Mouse (Mus musculus) CD4-positive, CD25-positive, alpha-beta regulatory T cell, adult 4 months (primary cell): ENCODE measurements around the gene Exoc3l. TPM values are rescaled to one million over a fixed set of nuclear protein-coding genes. Genes with fewer than 3 reads are reported as not detected.
"Not testable (repeated sequence)": the region's sequence is repeated elsewhere in the genome, so short reads cannot be mapped to it uniquely, and the experiment has no call there.

Source experiments
- ATAC-seq: one replicate; pipeline ENCODE4 v1.8.0; 2017
- polyA plus RNA-seq, 2 experiments: library from polyadenylated mRNA; unstranded; fragments of 100-300 nt; shearing (Covaris generic); gene quantifications; one replicate each; pipeline ENCODE4 v1.2.1; 2017

The Exoc3l gene
- polyA plus RNA-seq, 2 experiments from 2014 or later: 1.1 TPM; not detected in 1

DNA sequence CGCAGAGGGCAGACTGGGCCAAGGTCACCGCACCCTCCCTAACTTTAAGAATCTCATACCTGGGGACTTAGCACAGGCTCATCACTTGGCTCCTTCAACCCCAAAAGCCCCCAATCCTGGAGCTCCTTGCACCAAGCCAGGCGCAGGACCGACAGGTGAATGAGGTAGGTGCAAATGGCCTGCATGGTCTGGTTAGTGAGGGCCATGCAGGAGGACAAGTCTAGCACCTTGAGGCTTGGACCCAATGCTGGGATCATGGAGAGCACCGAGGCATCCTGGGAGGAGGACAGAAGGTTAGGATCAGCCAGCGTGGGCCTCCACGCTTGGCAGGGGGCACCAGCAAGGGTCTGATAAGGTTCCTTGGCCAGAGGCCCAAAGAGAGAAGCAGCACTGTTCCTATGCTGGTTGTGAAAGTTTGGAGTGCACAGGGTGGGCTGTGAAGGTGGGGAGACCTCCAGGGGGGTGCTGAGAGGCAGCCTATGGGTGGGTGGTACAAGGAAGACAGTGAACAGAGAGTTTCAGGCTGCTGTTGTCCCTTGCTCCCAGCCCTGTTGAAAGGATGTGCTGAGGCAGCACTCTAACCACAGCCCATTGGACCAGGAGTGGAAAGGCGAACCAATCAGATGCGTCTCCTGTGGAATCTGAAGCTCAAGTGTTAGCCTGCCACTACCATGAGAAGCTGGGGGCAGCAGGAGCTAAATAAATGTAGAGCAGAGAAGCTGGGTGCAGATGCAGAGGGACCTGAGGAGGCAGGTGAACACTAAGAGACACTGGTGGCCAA, 17.9 kb upstream of the Exoc3l start:
- no peak for ATAC-seq

DNA sequence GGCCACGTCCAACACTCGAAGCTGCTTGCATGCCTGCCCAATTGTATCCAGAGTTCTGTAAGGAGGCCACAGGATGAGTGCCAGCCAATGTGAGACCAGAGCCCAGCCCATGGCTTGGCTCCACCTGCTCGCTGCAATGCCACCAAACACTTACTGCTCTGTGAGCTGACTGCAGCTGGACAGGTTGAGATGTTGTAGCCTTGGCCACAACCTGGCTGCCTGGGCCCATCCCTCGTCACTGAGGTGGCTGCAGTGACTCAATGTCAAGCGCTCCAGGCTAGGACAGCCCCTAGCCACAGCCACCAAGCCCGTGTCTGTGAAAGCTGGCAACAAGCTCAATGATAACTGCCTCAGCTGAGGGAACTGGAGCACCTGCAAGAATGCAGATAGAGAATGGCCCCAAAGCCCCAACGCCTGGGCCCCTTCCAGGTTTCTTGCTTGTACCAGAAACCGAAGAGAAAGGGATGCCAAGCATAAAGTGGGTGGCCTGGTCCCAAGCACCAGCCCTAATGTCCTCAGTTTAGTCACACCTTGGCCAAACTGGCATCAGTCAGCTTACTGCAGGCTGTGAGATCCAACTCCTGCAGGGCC, 17.1 kb upstream of the Exoc3l start:
- ATAC-seq: no peak

DNA sequence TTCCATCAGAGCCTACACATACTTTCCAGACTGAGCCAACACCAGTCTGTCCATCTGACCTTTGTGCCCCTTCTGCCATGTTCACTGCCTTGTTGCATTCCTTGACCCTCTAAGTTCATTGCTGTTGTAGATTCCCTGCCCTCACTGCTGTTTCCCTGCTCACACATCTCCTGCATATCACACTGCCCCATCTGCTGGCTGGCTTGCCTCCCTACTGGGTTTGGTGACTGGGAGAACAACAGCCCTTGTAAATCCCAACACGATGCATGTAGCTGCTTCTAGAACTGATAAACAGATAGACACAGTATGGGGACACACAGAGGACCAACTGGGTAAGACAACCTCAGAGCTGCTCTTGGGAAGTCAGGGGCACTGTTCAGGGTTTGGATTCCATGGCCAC, 15.8 kb upstream of the Exoc3l start:
- ATAC-seq: no peak

DNA sequence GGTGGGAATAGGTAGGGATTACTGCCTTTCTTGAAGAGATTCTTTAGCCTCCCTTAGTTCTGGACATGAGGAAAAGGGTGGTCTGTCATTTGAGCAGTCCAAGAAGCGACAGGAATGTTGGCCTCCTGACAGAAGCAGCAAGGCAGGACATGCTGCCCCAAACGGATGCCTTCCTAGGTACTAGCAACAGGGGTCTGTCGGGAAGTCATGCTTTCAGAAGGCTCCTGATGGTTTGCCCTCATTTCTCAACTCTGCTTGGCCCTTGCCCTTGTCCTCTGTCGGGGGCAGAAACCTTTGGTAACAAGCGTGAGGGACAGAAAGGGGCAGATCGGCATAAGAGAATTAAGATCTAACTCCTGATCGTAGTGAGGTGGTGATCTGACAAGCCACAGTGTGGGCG, 14.2 kb upstream of the Exoc3l start:
- no peak for ATAC-seq

DNA sequence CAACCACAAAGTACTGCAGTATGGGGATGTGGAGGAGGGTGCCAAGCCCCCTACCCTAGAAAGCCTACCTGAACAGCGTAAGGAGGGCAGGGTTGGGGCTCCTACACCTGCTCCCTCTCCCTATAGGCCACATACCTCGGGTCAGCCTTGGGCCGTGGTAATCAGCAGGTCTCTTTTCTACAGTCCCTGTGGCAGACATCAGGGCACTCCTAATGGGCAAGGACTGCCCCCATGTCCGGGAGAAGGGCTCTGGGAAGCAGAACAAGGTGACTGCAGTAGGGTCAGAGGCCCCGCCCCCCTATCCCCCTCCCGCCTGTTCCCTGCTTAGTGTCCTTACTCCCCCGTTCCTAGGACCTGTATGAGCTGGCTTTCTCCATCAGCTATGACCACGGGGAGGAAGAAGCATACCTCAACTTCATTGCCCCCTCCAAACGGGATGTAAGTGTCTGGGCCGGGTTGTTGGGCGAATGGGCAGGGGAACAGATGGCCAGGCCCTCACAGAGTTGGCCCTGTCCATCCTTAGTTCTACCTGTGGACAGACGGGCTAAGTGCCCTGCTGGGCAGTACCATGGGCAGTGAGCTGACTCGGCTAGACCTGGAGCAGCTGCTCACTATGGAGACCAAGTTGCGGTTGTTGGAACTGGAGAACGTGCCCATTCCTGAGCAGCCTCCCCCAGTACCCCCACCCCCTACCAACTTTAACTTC, 13.4 kb upstream of the Exoc3l start:
- ATAC-seq: no peak

DNA sequence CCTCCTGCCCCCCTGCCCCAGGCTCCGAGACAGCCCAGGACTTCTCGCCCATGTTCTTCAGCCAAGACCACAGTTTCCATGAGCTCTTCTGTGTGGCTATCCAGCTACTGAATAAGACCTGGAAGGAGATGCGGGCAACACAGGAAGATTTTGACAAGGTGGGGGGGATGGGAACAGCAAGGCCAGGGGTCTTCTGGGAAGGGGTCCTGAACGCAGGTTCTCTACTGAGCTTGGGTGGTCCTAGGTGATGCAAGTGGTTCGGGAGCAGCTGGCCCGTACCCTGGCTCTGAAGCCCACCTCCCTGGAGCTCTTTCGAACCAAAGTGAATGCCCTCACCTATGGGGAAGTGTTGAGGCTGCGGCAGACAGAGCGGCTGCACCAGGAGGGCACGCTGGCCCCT, 12.5 kb upstream of the Exoc3l start:
- no peak for ATAC-seq

DNA sequence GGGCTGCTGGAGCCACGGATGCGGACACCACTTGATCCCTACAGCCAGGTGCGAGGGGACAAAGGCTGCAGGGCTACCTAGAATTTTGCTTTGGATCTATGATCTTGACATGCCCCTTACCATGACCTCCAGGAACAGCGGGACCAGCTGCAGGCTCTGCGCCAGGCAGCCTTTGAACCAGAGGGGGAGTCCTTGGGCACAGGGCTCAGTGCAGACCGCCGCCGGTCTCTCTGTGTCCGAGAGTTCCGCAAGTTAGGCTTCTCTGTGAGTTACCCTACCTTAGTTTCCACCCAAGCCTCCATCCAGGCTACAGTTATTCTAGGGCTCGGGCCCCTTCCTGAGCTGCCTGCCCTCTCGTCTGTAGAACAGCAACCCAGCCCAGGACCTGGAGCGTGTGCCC, 11.8 kb upstream of the Exoc3l start:
- ATAC-seq: no peak

DNA sequence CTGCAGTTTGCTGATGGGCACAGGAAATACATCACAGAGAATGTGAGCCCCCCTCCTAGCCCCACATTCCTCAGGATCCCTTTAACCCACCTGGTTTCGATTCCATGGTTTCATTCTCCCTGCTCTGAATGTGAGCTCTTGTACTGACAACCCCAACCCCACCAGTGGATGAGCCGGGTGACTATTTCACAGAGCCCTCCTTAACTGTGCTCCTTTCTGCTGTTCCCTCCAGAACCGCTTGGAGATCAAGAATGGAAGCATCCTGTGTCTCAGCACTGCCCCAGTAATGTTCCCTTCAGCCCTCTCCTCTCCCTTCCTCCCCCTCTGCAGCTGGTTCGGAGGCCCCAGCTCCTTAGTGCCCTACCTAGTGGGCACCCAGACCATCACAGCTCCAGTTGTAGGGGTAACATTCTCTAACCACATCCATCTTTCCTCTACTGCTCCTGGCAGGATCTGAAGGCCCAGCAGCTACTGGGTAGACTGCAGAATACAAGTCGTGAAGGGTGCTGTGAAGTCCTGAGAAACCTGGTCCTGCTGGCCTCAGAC, 10.3 kb upstream of the Exoc3l start:
- peak; percentile 20 for ATAC-seq

DNA sequence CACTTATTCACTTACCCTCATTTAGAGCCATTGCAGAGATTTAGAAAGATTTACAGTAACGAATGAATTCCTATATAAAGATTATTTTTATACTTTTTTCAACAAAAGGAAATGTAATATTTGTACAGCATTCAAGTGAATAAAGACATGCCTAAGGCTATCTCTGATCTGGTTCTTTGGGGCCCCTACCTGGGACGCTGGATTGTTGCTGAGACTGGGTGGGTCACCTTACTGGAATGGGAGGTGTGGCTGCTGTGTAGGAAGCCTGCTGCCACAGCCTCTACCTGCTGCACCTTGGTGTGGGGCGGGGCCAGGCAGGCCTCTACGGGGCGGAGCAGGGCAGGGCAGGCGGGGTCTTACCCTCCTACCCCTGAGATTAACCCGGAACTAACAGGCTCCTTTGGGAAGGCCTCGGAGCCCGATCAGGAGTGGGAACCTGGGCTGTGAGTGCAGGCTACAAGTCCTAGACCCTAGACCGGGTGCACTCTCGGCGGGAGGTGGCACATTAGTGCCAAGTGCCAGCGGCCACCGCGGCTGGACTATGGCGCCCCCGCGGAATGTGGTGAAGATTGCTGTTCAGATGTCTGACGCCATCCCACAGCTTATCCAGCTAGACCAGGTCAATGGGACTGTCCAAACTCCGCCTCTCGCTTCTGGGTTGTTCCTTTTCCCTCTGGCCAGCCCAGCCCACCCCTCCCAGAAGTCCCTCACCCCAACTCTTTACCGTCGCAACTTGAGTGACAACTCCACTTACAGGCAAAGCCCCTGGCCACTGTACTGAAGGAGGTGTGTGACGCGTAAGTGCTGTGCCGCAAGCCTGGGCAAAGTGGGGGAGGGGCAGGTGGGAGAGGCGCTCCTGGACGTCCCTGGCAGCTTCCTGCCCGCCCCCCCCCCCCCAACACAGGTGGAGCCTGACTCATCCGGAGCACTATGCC, 9.6 kb upstream of the Exoc3l start, which contains the start of gene Elmo3:
Gene Elmo3, plus strand, starts transcription at position 391 of the 935 bp plus-strand sequence.
- peak; percentile 46 for ATAC-seq

DNA sequence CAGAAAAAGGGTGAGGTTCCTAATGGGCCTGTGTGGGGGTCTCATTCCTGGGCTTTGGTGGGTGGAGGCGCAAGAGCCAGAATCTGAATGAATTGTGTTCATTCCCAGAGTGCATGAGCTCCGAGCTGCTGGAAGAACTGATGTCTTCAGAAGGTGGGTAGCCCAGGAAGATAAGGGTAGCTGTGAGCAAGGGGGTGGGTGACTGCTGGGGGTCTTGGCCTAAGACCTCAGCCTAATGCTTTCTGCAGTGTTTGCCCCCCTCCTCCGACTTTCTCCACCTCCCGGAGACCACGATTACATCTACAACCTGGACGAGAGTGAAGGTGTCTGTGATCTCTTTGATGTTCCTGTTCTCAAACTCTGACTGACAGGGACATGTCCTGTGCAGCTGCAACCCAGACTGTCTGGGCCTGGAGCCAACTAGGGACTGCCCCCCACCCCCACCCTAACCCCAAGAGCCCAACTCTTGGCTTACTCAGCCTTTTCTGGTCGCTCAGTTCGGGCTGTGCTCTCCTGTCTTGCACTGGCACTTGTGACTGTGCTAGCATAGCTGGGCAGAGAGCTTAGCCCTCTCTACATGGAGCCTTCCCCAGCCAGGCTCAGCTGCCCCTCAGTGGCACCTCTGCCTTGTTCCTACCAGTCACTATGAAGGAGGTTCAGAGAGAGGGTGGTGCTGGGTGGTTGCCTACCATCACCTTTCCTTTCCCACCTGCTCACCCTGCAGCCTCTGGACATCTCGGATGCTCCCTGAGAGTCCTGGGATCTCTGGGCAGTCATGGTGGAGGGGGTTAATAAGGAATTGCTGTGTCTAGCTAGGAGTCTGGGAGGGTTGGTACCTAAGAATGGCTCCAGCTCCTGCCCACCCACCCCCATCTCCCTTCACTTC, 8.7 kb upstream of the Exoc3l start:
- peak; percentile 68 for ATAC-seq

DNA sequence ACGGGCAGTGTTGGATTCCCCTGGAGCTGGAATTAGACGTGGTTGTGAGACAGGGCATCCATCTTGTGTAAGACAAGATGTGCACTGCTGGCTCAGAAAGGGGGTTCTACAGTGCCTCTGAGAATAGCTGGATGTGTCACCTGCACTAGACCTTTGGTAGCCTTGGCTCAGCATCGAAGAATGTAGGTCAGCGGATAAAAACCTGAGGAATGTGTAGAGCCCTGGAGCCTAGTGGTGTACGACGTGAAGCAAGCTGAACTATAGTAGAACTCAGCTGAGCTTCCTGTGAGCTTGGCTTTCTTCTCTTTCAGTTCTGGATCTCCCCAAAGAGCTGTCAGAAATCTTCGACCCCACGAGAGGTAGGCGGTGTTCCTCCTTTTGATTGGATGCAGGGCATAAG, 8.0 kb upstream of the Exoc3l start:
- ATAC-seq: no peak

DNA sequence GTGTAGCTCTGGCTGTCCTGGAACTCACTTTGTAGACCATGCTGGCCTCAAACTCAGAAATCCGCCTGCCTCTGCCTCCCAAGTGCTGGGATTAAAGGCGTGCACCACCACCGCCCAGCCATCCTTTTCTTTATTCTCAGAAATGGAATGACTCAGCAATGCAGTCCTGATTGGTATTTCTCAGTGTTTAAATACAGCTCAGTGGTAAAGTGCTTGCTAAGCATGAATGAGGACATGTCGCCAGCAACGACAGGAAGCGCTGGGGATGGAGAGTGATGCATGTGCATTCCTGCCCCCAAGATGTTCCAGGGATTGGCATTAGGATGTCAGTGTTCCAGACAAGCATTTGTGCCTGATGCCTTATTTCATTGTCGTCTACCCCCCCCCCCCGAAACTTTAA, 7.5 kb upstream of the Exoc3l start:
- no peak for ATAC-seq

DNA sequence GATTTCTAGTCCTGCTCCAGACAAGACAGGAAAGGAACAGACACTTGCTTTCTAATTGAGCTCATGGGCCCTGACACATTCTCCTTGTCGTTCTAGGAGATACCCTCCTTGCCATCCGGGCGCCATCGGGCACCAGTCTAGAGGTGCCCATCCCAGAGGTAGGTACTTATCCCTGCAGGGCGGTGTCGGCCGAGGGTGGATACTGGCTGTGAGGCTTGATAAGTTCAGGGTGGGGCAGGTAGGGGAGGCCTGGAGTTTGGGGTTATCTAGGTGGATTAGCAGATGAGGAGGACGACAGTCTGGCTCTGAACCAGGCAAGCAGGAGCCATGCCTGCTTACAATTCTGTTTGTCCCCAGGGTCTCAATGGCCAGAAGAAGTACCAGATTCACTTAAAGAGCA, 4.1 kb upstream of the Exoc3l start:
- no peak for ATAC-seq

DNA sequence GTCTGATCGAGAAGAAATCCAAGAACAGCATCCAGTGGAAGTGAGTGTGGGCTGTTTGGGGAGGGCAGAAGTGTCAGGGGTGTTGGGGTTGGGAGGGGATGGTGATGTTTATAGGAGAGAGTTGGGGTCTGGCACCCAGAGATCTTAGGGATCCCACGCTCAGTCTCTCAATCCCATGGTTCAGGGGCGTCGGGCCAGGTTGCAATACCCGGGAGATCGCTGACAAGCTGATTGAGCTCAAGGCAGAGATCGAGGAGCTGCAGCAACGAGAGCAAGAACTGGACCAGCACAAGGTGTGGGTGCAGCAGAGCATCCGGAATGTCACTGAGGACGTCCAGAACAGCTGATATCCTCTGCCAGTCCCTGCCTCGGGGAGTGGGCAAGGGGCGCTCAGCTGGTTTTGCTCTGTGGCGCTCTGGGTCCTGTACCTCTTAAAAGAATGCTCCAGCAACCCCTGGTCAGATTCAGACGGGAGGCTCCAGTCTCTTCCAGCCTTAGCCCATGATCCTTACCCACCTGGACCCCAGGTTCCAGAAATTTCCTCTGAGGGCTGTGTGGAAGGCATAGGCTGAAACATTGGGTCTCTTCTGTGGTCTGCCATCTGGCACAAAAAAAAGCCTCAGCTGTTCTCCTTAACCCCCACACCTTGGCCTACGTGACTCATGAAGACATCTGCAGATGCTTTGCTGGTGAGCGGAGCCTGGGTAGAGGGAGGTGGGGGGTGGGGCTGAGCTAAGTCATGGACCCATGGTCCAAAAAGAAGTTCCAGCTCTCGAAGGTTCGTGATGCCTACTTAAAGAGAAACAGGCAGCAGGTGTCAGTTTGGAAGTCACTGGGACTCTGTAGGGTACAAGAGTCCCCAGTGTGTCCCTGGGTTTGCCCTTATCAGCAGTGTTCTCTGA, 2.7 kb upstream of the Exoc3l start:
- no peak for ATAC-seq

DNA sequence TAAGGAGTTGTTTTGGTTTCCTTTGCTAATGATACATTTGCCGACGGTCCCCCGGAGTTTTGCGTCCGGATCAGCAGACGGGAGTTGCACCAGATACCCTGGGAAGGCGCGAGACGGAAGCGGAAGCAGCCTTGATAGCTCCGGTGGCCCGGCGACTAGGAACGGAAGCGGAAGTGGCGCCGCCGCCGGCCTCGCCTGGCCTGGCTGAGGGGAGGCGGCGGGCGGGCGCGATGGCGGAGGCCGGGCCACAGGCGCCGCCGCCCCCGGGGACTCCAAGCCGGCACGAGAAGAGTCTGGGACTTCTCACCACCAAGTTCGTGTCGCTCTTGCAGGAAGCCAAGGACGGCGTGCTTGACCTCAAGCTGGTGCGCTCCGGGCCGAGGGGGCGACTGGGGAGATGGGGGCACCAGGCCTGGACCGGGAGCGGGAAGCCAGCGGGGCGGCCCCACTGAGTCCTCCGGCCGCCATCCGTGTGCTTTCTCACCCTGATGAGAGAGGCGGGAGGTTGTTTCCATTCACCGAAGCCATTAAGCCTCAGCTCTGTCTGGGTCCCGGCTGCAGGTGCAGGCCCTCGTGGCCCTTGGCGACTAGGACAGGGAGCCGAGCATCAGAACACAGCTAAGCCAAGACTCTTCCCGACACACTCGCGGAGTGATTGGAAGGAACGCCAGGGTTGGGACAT, 1.8 kb upstream of the Exoc3l start, which contains the start of gene E2f4:
Gene E2f4, plus strand, starts transcription at position 153 of the 682 bp plus-strand sequence.
- peak; percentile 98 for ATAC-seq

DNA sequence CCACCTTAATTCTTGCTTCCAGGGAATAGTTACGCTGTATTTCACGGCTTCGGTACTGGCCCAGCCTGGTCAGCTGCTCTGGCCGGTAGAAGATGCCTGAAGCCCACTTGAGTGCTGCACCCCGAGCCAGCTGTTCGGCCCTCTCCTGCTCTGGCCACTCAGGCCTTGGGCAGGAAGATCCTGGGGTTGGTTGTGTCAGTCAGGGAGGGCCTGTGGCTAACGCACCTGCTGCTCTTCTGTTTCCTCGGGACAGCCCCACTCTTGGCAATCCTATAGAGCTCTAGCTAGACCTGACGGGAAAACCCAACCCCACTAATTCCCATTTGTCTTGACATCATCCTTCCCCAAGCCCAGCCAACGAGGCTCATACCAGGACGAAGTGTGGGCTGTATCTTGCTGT, 645 bp downstream of the Exoc3l start:
- no peak for ATAC-seq

DNA sequence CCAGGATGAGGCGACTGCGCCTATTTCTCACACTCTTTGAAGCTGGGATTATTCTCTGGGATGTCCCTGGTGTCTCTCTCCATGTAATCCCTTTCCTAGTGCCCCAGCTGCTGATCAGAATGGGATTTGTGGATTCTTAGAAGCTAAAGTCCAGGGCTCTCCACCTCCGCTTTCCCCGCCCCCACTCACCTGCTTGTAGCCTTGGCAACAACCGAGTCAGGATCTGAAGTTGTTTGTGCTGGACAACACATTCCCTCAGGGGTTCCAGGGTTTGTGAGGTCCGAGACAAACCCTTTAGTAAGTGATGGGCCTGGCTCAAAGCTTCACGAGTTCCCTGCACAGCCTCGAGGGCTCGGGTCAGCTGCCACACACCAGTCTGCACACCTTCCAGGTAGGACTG, 1.1 kb downstream of the Exoc3l start:
- no peak for ATAC-seq

DNA sequence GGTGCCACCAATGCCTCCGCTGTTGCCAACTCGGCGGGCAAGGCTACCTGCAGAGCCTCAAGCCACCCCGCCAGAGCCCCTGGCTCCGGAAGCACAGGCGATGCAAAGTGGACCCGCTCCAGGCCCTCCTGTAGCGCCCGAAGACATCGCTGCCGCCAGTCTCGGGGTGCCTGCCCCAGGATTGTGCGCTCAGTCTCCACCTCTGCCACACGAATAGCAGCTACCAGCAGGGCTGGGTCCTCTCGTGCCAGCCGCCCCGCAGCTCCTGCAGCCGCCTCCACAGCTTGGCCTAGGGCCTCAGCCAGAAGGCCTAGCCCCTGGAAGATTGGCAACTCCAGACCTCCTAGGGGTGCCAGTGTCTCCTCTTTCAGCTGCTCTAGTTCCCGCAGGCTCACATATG, 2.5 kb downstream of the Exoc3l start:
- no peak for ATAC-seq

DNA sequence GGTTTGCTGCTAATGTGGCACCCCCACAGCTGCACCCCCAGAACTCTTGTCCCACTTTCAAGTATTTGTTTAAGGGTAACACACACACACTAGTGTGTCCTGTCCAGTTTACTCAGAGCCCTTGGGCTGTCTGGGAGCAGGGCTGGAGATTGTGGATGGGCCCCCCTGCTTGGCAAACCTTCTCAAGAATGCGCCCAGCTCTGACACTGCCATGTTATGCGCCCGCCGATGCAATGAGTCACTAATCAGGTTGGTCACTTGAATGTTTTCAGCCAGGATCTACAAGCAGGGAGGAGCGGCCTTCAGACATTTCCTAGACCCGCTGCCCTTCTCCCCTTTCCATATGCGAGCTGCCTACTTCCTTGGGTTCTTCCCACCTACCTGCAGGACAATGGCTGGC, 3.4 kb downstream of the Exoc3l start:
- no peak for ATAC-seq

DNA sequence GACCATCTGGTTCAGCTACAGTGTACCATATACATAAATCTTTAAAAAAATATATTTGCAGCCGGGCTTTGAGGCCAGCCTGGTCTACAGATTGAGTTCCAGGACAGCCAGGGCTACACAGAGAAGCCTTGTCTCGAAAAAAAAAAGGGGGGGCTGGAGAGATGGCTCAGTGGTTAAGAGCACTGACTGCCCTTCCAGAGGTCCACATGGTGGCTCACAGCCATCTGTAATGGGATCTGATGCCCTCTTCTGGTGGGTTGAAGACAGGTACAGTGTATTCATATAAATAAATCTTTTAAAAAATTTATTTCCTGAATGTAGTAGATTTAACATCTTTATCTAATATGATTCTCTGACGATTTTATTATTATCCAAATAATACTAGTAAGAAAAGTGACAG, 4.1 kb downstream of the Exoc3l start:
- not testable (repeated sequence) for ATAC-seq
